Mouse (Mus musculus) kidney, embryonic 16.5 days (tissue): Measurements from ENCODE around the gene Col4a6. TPM values are rescaled to one million over a fixed set of nuclear protein-coding genes. Genes with fewer than 3 reads are reported as not detected.

ENCODE experiments used
- ATAC-seq: fragments of 200-750 bp; cut with Nextera tagmentation; 2 replicates; pipeline ENCODE4 v1.8.0; 2017; ENCODE audit warnings: moderate TSS enrichment; ENCODE audit not compliant: low FRiP score, low TSS enrichment
- H3K27ac ChIP-seq: fragments of 300-500 bp; sonication (generic); 2 replicates; pipeline ENCODE4 v1.5.1; 2014; ENCODE audit warnings: low read length
- H3K27me3 ChIP-seq: fragments of 300-500 bp; sonication (generic); 2 replicates; pipeline ENCODE4 v1.6.1; 2014; ENCODE audit warnings: low read length, control low read depth, mixed read lengths; ENCODE audit not compliant: insufficient read depth
- H3K36me3 ChIP-seq: fragments of 300-500 bp; sonication (generic); 2 replicates; pipeline ENCODE4 v1.6.1; 2014; ENCODE audit warnings: low read length, control low read depth, mixed read lengths; ENCODE audit not compliant: insufficient read depth
- H3K4me1 ChIP-seq: fragments of 300-500 bp; sonication (generic); 2 replicates; pipeline ENCODE4 v1.6.1; 2014; ENCODE audit warnings: low read length, control low read depth, mixed read lengths; ENCODE audit not compliant: insufficient read depth
- H3K4me2 ChIP-seq: fragments of 300-500 bp; sonication (generic); replicated peaks from 2 replicates; pipeline ENCODE4 v1.6.1; 2014; ENCODE audit warnings: low read depth, low read length
- H3K4me3 ChIP-seq: fragments of 300-500 bp; sonication (generic); 2 replicates; pipeline ENCODE4 v1.5.1; 2014; ENCODE audit warnings: mild to moderate bottlenecking, low read length
- H3K9ac ChIP-seq: fragments of 300-500 bp; sonication (generic); replicated peaks from 2 replicates; pipeline ENCODE4 v1.6.1; 2014; ENCODE audit warnings: low read length
- H3K9me3 ChIP-seq: fragments of 300-500 bp; sonication (generic); 2 replicates; pipeline ENCODE4 v1.6.1; 2016; ENCODE audit warnings: low read length, control low read depth
- WGBS: fragments of 180-500 bp; shearing (Covaris S2); extraction: QIAGEN DNeasy Blood & Tissue Kit; methylation state at CpG from one replicate; pipeline ENCODE4 v1.1.7; 2014; 5-methylcytosine and 5-hydroxymethylcytosine counted together
- polyA plus RNA-seq: library from polyadenylated mRNA; unstranded; fragments of >200 nt; fragmentation: Nextera tagmentation; extraction: Ambion mirVana; gene quantifications from 2 replicates; pipeline ENCODE4 v1.2.1, GENCODE M21; 2015

Gene Col4a6
- 2.3 and 2.6 TPM in 2 replicates for polyA plus RNA-seq

- Histone ChIP-seq H3K36me3 (no peaks in the 10 kb centered on the region), H3K4me3 (peak within 1 kb of the TSS; percentile 57), H3K27me3 (peaks cover 10% of the 10 kb centered on the region; the same call in 1 of the 2 replicates), H3K27ac (no peak within 1 kb of the TSS), H3K4me2 (peak within 1 kb of the TSS; percentile 55), H3K9me3 (no peaks in the 10 kb centered on the region), H3K9ac (peak within 1 kb of the TSS; percentile 55), H3K4me1 (no peaks in the 10 kb centered on the region)
- peak; percentile 72 for ATAC-seq
- WGBS = 23% methylated on average over 16 of the region's 16 CpGs
Observed at GRCm38 (mm10) chrX:141473470-141474302, at the start of gene Col4a6. TSS of gene Col4a6 (minus strand) at chrX:141474076.

- no peak overlapping the region for H3K4me2 ChIP-seq
- no peaks in the 10 kb centered on the region for H3K9me3 ChIP-seq
- no peak overlapping the region for H3K9ac ChIP-seq
- H3K27ac ChIP-seq = no peak overlapping the region
- no peak overlapping the region for H3K4me3 ChIP-seq
- H3K36me3 ChIP-seq = no peaks in the 10 kb centered on the region
- no peak for ATAC-seq
- no peaks in the 10 kb centered on the region; the same call in 1 of the 2 replicates for H3K27me3 ChIP-seq
- H3K4me1 ChIP-seq = no peaks in the 10 kb centered on the region
- 90% methylated on average over 1 of the region's 1 CpGs for WGBS
Observed at GRCm38 (mm10) chrX:141503125-141503524, 29.2 kb upstream of the Col4a6 start.

GRCm38 (mm10) chrX:141494545-141494944 lies 20.7 kb upstream of the Col4a6 start:
- 78% methylated on average over 4 of the region's 4 CpGs for WGBS
- Histone ChIP-seq H3K36me3 (no peaks in the 10 kb centered on the region), H3K4me2 (no peak overlapping the region), H3K27ac (no peak overlapping the region), H3K9ac (no peak overlapping the region), H3K27me3 (peaks cover 3% of the 10 kb centered on the region; the same call in 1 of the 2 replicates), H3K9me3 (no peaks in the 10 kb centered on the region), H3K4me3 (no peak overlapping the region), H3K4me1 (no peaks in the 10 kb centered on the region)
- no peak for ATAC-seq

- ATAC-seq = peak; percentile 87
- no peaks in the 10 kb centered on the region for H3K4me1 ChIP-seq
- H3K4me3 ChIP-seq = peak overlapping the region; percentile 57
- peaks cover 8% of the 10 kb centered on the region; the same call in 1 of the 2 replicates for H3K27me3 ChIP-seq
- H3K4me2 ChIP-seq = peak overlapping the region; percentile 55
- 20% methylated on average over 14 of the region's 14 CpGs for WGBS
- no peaks in the 10 kb centered on the region for H3K36me3 ChIP-seq
- H3K27ac ChIP-seq = peak overlapping the region; percentile 83
- H3K9me3 ChIP-seq = no peaks in the 10 kb centered on the region
- H3K9ac ChIP-seq = peak overlapping the region; percentile 59
Observed at GRCm38 (mm10) chrX:141475566-141476327, 1.9 kb upstream of the Col4a6 start.

- Histone ChIP-seq H3K4me3 (peak within 1 kb of the TSS; percentile 57), H3K9ac (peak within 1 kb of the TSS; percentile 59), H3K27ac (peak within 1 kb of the TSS; percentile 83), H3K27me3 (peaks cover 10% of the 10 kb centered on the region; the same call in 1 of the 2 replicates), H3K4me2 (peak within 1 kb of the TSS; percentile 55), H3K9me3 (no peaks in the 10 kb centered on the region), H3K36me3 (no peaks in the 10 kb centered on the region), H3K4me1 (no peaks in the 10 kb centered on the region)
- ATAC-seq = peak; percentile 89
- WGBS = 29% methylated on average over 11 of the region's 13 CpGs
Observed at GRCm38 (mm10) chrX:141475110-141475509, 1.2 kb upstream of the Col4a6 start, which contains the start of gene Col4a5. TSS of gene Col4a5 (plus strand) at chrX:141475385.

GRCm38 (mm10) chrX:141447936-141448335 lies 25.9 kb downstream of the Col4a6 start:
- no peak overlapping the region for H3K4me2 ChIP-seq
- H3K4me3 ChIP-seq = no peak overlapping the region
- no peak for ATAC-seq
- no peak overlapping the region for H3K27ac ChIP-seq
- peaks cover 12% of the 10 kb centered on the region; the same call in 1 of the 2 replicates for H3K27me3 ChIP-seq
- no peaks in the 10 kb centered on the region for H3K9me3 ChIP-seq
- WGBS = 67% methylated on average over 1 of the region's 1 CpGs
- H3K36me3 ChIP-seq = no peaks in the 10 kb centered on the region
- H3K4me1 ChIP-seq = no peaks in the 10 kb centered on the region
- H3K9ac ChIP-seq = no peak overlapping the region

GRCm38 (mm10) chrX:141439423-141439822 lies 34.5 kb downstream of the Col4a6 start:
- Histone ChIP-seq H3K4me3 (no peak overlapping the region), H3K9ac (no peak overlapping the region), H3K4me1 (no peaks in the 10 kb centered on the region), H3K36me3 (no peaks in the 10 kb centered on the region), H3K9me3 (no peaks in the 10 kb centered on the region), H3K27me3 (peaks cover 13% of the 10 kb centered on the region; the same call in 1 of the 2 replicates), H3K27ac (no peak overlapping the region), H3K4me2 (no peak overlapping the region)
- ATAC-seq = no peak
- WGBS = 68% methylated on average over 2 of the region's 2 CpGs

- no peaks in the 10 kb centered on the region for H3K36me3 ChIP-seq
- H3K9me3 ChIP-seq = no peaks in the 10 kb centered on the region
- peaks cover 12% of the 10 kb centered on the region; the same call in 1 of the 2 replicates for H3K27me3 ChIP-seq
- 88% methylated on average over 6 of the region's 6 CpGs for WGBS
- no peaks in the 10 kb centered on the region for H3K4me1 ChIP-seq
- no peak overlapping the region for H3K9ac ChIP-seq
- no peak overlapping the region for H3K4me3 ChIP-seq
- no peak for ATAC-seq
- H3K4me2 ChIP-seq = no peak overlapping the region
- no peak overlapping the region for H3K27ac ChIP-seq
Observed at GRCm38 (mm10) chrX:141436780-141437179, 37.1 kb downstream of the Col4a6 start.

GRCm38 (mm10) chrX:141415318-141415717 lies 58.6 kb downstream of the Col4a6 start:
- no peaks in the 10 kb centered on the region for H3K9me3 ChIP-seq
- 39% methylated on average over 2 of the region's 2 CpGs for WGBS
- H3K4me3 ChIP-seq = no peak overlapping the region
- no peak overlapping the region for H3K27ac ChIP-seq
- H3K4me1 ChIP-seq = no peaks in the 10 kb centered on the region
- H3K27me3 ChIP-seq = peaks cover 9% of the 10 kb centered on the region; the same call in 1 of the 2 replicates
- H3K4me2 ChIP-seq = no peak overlapping the region
- H3K36me3 ChIP-seq = no peaks in the 10 kb centered on the region
- no peak overlapping the region for H3K9ac ChIP-seq
- ATAC-seq = peak; percentile 70; the same call in 1 of the 2 replicates
